Mouse (Mus musculus) v-Abl transformed pro-B cells (cell line): Measurements from ENCODE around the gene Zbtb48.

Experiments used
- in situ Hi-C, 2 experiments: fragments of 400-800 bp; cut with MboI; formaldehyde crosslinking; loops; one replicate each; pipeline ENCODE4 v1.15.1; 2025; ENCODE audit not compliant: unreplicated experiment in 2 of 2

The Zbtb48 gene

GRCm38 (mm10) chr4:151988014-151988341, 39.5 kb downstream of the Zbtb48 start:
- in situ Hi-C loops, result loop anchor here in 1 of 2 experiments (25.0 kb wide), 2 partner anchors 299 to 449 kb away; partner anchors contain the start of genes Hes3 and Icmt

- in situ Hi-C loops, result loop anchor here in 1 of 2 experiments (25.0 kb wide), 2 partner anchors 301 to 451 kb away; partner anchors contain the start of genes Hes3 and Icmt
Observed at GRCm38 (mm10) chr4:151986650-151987049, 40.8 kb downstream of the Zbtb48 start.

- in situ Hi-C loops, result loop anchor here in 1 of 2 experiments (25.0 kb wide), 2 partner anchors 301 to 451 kb away; partner anchors contain the start of genes Hes3 and Icmt
Observed at GRCm38 (mm10) chr4:151985886-151986285, 41.6 kb downstream of the Zbtb48 start.

- in situ Hi-C loops, result loop anchor here (5.0 to 25.0 kb wide), 4 partner anchors 44 to 454 kb away; partner anchors contain the start of genes Zbtb48 (in 2 of the 2), Hes3 (in 1 of the 2) and Icmt (in 1 of the 2)
Observed at GRCm38 (mm10) chr4:151983560-151983959, 43.9 kb downstream of the Zbtb48 start.

- in situ Hi-C loops, result loop anchor here (5.0 to 25.0 kb wide), 4 partner anchors 44 to 454 kb away; partner anchors contain the start of genes Zbtb48 (in 2 of the 2), Hes3 (in 1 of the 2) and Icmt (in 1 of the 2)
Observed at GRCm38 (mm10) chr4:151983043-151983442, 44.4 kb downstream of the Zbtb48 start.

- in situ Hi-C loops, result loop anchor here (5.0 to 25.0 kb wide), 4 partner anchors 46 to 456 kb away; partner anchors contain the start of genes Zbtb48 (in 2 of the 2), Hes3 (in 1 of the 2) and Icmt (in 1 of the 2)
Observed at GRCm38 (mm10) chr4:151981363-151981762, 46.1 kb downstream of the Zbtb48 start.

GRCm38 (mm10) chr4:151980699-151981098, 46.8 kb downstream of the Zbtb48 start:
- in situ Hi-C loops, result loop anchor here (5.0 to 25.0 kb wide), 4 partner anchors 47 to 457 kb away; partner anchors contain the start of genes Zbtb48 (in 2 of the 2), Hes3 (in 1 of the 2) and Icmt (in 1 of the 2)

GRCm38 (mm10) chr4:151977748-151978147, 49.7 kb downstream of the Zbtb48 start:
- in situ Hi-C loops, result loop anchor here (5.0 to 25.0 kb wide), 3 partner anchors 120 to 460 kb away; partner anchors contain the start of genes Hes3 (in 1 of the 2) and Icmt (in 1 of the 2)

- in situ Hi-C loops, result loop anchor here (5.0 to 25.0 kb wide), 3 partner anchors 122 to 462 kb away; partner anchors contain the start of genes Hes3 (in 1 of the 2) and Icmt (in 1 of the 2)
Observed at GRCm38 (mm10) chr4:151975441-151975840, 52.0 kb downstream of the Zbtb48 start.

GRCm38 (mm10) chr4:151972221-151972967, 55.1 kb downstream of the Zbtb48 start:
- in situ Hi-C loops, result no loop called here
